Mouse (Mus musculus) erythroblast, embryonic 14.5 days (primary cell): ENCODE results near the gene Anxa4. TPM values are rescaled to one million over a fixed set of nuclear protein-coding genes. Genes with fewer than 3 reads are reported as not detected.

ENCODE experiments used
- H3K27me3 ChIP-seq: 2 replicates; pipeline ENCODE4 v1.6.1; 2012; ENCODE audit warnings: inconsistent platforms; ENCODE audit not compliant: control insufficient read depth
- H3K36me3 ChIP-seq: 2 replicates; pipeline ENCODE4 v1.6.1; 2012; ENCODE audit warnings: mild to moderate bottlenecking, inconsistent platforms; ENCODE audit not compliant: control insufficient read depth
- H3K4me1 ChIP-seq: 2 replicates; pipeline ENCODE4 v1.6.1; 2012; ENCODE audit warnings: inconsistent platforms; ENCODE audit not compliant: control insufficient read depth
- H3K4me3 ChIP-seq: replicated peaks from 2 replicates; pipeline ENCODE3; 2012; ENCODE audit warnings: moderate library complexity, mild to moderate bottlenecking, inconsistent platforms
- H3K9me3 ChIP-seq: 2 replicates; pipeline ENCODE4 v1.6.1; 2012; ENCODE audit warnings: low read length, inconsistent platforms, mixed read lengths; ENCODE audit not compliant: control insufficient read depth
- GATA1 ChIP-seq: IDR thresholded peaks from 2 replicates; pipeline ENCODE4 v1.6.1; 2012; ENCODE audit warnings: low read length, inconsistent platforms, mixed read lengths
- TAL1 ChIP-seq: IDR thresholded peaks from 3 replicates; pipeline ENCODE4 v1.6.1; 2012; ENCODE audit warnings: low read length, inconsistent platforms, mixed read lengths
- polyA plus RNA-seq: library from polyadenylated mRNA; stranded (reverse); fragments of >175 nt; gene quantifications from 2 replicates; pipeline ENCODE4 v1.2.3, GENCODE M21; 2012

Gene Anxa4
- polyA plus RNA-seq, 1 experiment, result not detected

GRCm38 (mm10) chr6:86786545-86786944 is 6.8 kb downstream of the Anxa4 start:
- H3K27me3 ChIP-seq, result peaks cover 3% of the 10 kb centered on the region
- H3K4me3 ChIP-seq, result no peak overlapping the region
- peaks cover 1% of the 10 kb centered on the region; the same call in 1 of the 2 replicates for H3K4me1 ChIP-seq
- no peak for TF ChIP-seq TAL1
- H3K36me3 ChIP-seq, result no peaks in the 10 kb centered on the region
- no peaks in the 10 kb centered on the region for H3K9me3 ChIP-seq

DNA sequence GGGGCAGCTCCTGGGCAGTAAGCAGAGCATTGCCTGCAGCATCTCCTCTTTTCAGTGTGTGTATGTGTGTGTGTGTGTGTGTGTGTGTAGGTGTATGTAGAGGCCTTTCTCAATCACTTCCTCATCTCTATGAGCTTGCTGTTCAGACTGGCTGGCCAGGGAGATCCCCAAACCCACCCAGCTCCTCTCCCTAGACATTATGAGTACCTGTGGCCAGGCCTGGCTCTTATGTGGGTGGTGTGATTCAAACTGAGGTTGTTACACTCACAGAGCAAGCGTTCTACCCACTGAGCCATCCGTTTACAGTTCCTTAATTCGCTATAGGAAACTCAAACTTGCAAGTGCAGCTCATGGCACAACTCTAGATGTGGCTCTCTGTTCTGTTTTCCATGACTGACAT is 8.6 kb downstream of the Anxa4 start:
- Histone ChIP-seq H3K4me1 (peaks cover 4% of the 10 kb centered on the region; the same call in 1 of the 2 replicates), H3K9me3 (no peaks in the 10 kb centered on the region), H3K27me3 (no peaks in the 10 kb centered on the region), H3K36me3 (no peaks in the 10 kb centered on the region), H3K4me3 (no peak overlapping the region)
- no peak for TF ChIP-seq TAL1
- no peak for TF ChIP-seq GATA1

DNA sequence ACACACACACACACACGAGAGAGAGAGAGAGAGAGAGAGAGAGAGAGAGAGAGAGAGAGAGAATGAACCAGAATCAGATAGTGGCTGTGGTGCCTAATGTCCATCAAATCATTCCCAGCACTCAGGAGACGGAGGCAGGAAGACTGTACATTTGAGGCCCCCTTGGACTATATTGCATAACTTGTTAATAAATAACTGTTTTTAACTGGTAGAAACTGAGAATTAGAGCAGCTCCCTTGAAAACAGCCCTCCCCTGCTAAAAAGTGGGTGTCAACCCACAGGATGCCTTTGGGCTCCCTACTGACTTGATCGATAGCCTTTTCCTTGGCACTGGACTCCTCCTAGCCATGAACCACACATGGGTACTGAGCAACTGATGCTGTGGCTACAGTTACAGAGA is 11.0 kb downstream of the Anxa4 start:
- Histone ChIP-seq H3K4me1 (peaks cover 4% of the 10 kb centered on the region; the same call in 1 of the 2 replicates), H3K9me3 (no peaks in the 10 kb centered on the region), H3K4me3 (no peak overlapping the region), H3K27me3 (no peaks in the 10 kb centered on the region), H3K36me3 (no peaks in the 10 kb centered on the region)
- TF ChIP-seq TAL1 (no peak), GATA1 (no peak)

DNA sequence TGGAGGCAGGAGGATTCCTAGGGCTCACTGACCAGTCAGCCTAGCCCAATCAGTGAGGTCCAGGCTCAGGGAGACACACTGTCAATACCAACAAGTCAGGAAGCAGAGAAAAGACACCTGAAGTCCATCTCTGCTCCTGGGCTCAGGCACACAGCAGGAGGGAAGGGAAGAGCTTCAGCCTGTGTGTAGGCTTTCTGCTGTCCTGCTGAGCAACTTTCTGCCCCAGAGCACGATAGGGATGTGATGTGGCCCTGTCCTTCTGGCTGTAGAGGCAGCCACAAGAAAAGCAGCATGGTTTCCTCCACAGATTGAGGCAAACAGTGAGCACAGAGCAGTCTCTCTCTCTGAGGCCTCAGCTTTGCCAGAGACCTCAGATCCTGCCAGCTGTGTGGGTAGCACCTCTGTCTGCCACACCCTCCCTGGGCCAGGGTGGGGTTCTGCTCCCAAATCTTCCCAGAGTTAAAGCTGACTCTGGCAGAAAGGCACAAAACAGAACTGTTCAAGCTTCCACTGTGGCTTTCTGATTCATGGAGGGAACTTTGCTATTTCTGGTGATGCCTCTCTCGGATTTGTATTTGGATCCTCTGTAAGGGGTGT is 11.9 kb downstream of the Anxa4 start:
- no peaks in the 10 kb centered on the region for H3K27me3 ChIP-seq
- no peaks in the 10 kb centered on the region for H3K36me3 ChIP-seq
- no peak for TF ChIP-seq TAL1
- no peak for TF ChIP-seq GATA1
- peaks cover 4% of the 10 kb centered on the region; the same call in 1 of the 2 replicates for H3K4me1 ChIP-seq
- H3K9me3 ChIP-seq, result no peaks in the 10 kb centered on the region
- no peak overlapping the region for H3K4me3 ChIP-seq

GRCm38 (mm10) chr6:86778910-86779594 is 14.3 kb downstream of the Anxa4 start:
- TF ChIP-seq TAL1 (no peak), GATA1 (no peak)
- Histone ChIP-seq H3K27me3 (no peaks in the 10 kb centered on the region), H3K9me3 (no peaks in the 10 kb centered on the region), H3K4me3 (no peak overlapping the region), H3K4me1 (peaks cover 4% of the 10 kb centered on the region; the same call in 1 of the 2 replicates), H3K36me3 (no peaks in the 10 kb centered on the region)

DNA sequence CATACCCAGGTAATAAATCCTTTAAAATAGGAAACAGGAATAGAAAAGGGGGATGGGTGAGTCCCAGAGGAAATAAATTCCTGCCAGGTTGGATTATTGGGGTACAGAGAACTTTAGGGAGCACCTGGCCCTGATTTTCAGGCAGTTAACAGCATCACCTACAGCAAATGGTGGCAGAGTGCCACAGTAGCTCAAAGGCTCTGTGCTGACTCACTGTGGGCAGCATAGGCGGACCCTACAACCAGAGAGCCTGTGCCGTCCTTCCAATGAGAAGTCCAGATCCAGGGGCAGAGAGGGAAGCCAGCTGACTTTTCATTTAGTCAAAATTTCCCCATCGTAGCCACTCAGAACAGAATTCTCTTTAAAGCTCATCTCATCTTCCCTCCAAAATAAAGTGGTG is 16.2 kb downstream of the Anxa4 start:
- Histone ChIP-seq H3K36me3 (no peaks in the 10 kb centered on the region), H3K4me3 (no peak overlapping the region), H3K9me3 (no peaks in the 10 kb centered on the region), H3K4me1 (peaks cover 4% of the 10 kb centered on the region; the same call in 1 of the 2 replicates), H3K27me3 (no peaks in the 10 kb centered on the region)
- TF ChIP-seq GATA1 (no peak), TAL1 (no peak)

- TF ChIP-seq GATA1 (no peak), TAL1 (no peak)
- Histone ChIP-seq H3K27me3 (no peaks in the 10 kb centered on the region), H3K9me3 (no peaks in the 10 kb centered on the region), H3K4me3 (no peak overlapping the region), H3K4me1 (peaks cover 4% of the 10 kb centered on the region; the same call in 1 of the 2 replicates), H3K36me3 (no peaks in the 10 kb centered on the region)
Observed at GRCm38 (mm10) chr6:86776706-86777071, 16.7 kb downstream of the Anxa4 start.

GRCm38 (mm10) chr6:86776001-86776705 is 17.2 kb downstream of the Anxa4 start:
- Histone ChIP-seq H3K4me3 (no peak overlapping the region), H3K4me1 (no peaks in the 10 kb centered on the region), H3K27me3 (no peaks in the 10 kb centered on the region), H3K36me3 (no peaks in the 10 kb centered on the region), H3K9me3 (no peaks in the 10 kb centered on the region)
- TF ChIP-seq GATA1, result no peak

DNA sequence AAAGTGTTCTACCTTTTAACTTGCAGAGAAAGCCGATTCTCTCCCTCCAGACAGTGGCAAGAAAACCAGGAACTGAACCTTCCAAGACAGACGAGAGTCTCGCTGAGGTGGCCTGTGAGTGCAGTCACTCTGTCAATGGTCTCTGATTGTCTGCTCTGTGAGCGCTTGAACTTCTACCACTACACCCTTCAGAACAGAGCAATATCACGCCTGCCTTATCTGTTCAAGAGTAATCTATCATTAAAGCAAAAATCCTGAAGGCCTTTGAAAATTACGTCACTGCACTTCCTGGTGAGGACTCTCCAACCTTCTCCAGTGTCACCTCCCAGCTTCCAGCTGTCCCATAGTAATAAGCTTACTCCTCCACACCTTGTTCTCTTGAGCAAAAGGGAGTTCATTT is 18.4 kb downstream of the Anxa4 start:
- TF ChIP-seq GATA1 (no peak), TAL1 (no peak)
- Histone ChIP-seq H3K27me3 (no peaks in the 10 kb centered on the region), H3K9me3 (no peaks in the 10 kb centered on the region), H3K4me3 (no peak overlapping the region), H3K36me3 (no peaks in the 10 kb centered on the region), H3K4me1 (no peaks in the 10 kb centered on the region)
